In genomic region chr3:57267559-57268173, GRCm38 (mm10) we compare ENCODE assay signal across 9 mouse cellular contexts. TPM values are rescaled to one million over a fixed set of nuclear protein-coding genes. Genes with fewer than 3 reads are reported as not detected.
DNase-seq lines count a peak whose midpoint lies in the region; ATAC-seq and TF ChIP-seq lines count a peak whose summit lies in the region.
"Had no signal": no experiment of that assay in that cellular context is flagged by ENCODE, and none has a peak within 500 bp of the region (broad histone marks: within the 10 kb centered on the region; RNA-seq: fewer than 3 reads in every experiment).

No protein-coding gene starts in this region.

- no peak for TF ChIP-seq POLR2A in bone marrow macrophage, adult 2 months (IDR thresholded peaks at IDR 0.05; ENCODE audit: borderline replicate concordance, low read depth, low read length)

- TF ChIP-seq CTCF in bone marrow macrophage, adult 2 months (IDR thresholded peaks at IDR 0.05; ENCODE audit: low read depth, low read length) = peak; percentile 68; the same call in 1 of the 2 replicates

- no peak overlapping the region for H3K27ac ChIP-seq in bone marrow macrophage, adult 2 months (ENCODE audit: insufficient read depth, low read depth, low read length)
- H3K27ac ChIP-seq in forebrain, embryonic 14.5 days (ENCODE audit: low read depth, low read length) = no peak overlapping the region
- no peak overlapping the region for H3K27ac ChIP-seq in intestine, embryonic 15.5 days
- no peak overlapping the region for H3K27ac ChIP-seq in neural tube, embryonic 13.5 days (replicated peaks)

- no peaks in the 10 kb centered on the region for H3K36me3 ChIP-seq in forebrain, embryonic 14.5 days (ENCODE audit: control insufficient read depth, insufficient read depth, low read length)
- H3K36me3 ChIP-seq in intestine, embryonic 15.5 days = no peaks in the 10 kb centered on the region
- no peaks in the 10 kb centered on the region for H3K36me3 ChIP-seq in neural tube, embryonic 13.5 days

- H3K4me3 ChIP-seq in bone marrow macrophage, adult 2 months (ENCODE audit: insufficient read depth, low read length) = no peak overlapping the region
- no peak overlapping the region for H3K4me3 ChIP-seq in forebrain, embryonic 14.5 days (ENCODE audit: low read depth, low read length)
- H3K4me3 ChIP-seq in intestine, embryonic 15.5 days (replicated peaks) = no peak overlapping the region
- no peak overlapping the region for H3K4me3 ChIP-seq in neural tube, embryonic 13.5 days
- H3K4me3 ChIP-seq: megakaryocyte, embryonic 14.5 days had no signal

- WGBS in forebrain, embryonic 14.5 days = 36% methylated on average over 6 of the region's 6 CpGs
- 33% methylated on average over 6 of the region's 6 CpGs for WGBS in intestine, embryonic 15.5 days
- 35% methylated on average over 6 of the region's 6 CpGs for WGBS in neural tube, embryonic 13.5 days

- no peaks in the 10 kb centered on the region for H3K27me3 ChIP-seq in forebrain, embryonic 14.5 days (replicated peaks; ENCODE audit: control insufficient read depth, insufficient read depth, low read length)
- no peaks in the 10 kb centered on the region for H3K27me3 ChIP-seq in intestine, embryonic 15.5 days (replicated peaks)
- no peaks in the 10 kb centered on the region for H3K27me3 ChIP-seq in neural tube, embryonic 13.5 days
- H3K27me3 ChIP-seq: megakaryocyte, embryonic 14.5 days had no signal

- no peak overlapping the region for H3K4me2 ChIP-seq in forebrain, embryonic 14.5 days (ENCODE audit: low read length)
- H3K4me2 ChIP-seq in intestine, embryonic 15.5 days (replicated peaks) = no peak overlapping the region
- no peak overlapping the region for H3K4me2 ChIP-seq in neural tube, embryonic 13.5 days

- H3K4me1 ChIP-seq in bone marrow macrophage, adult 2 months (ENCODE audit: control insufficient read depth, insufficient read depth, low read length) = no peaks in the 10 kb centered on the region
- H3K4me1 ChIP-seq in forebrain, embryonic 14.5 days (ENCODE audit: control insufficient read depth, insufficient read depth, low read length) = no peaks in the 10 kb centered on the region
- H3K4me1 ChIP-seq in intestine, embryonic 15.5 days (replicated peaks) = no peaks in the 10 kb centered on the region
- H3K4me1 ChIP-seq in neural tube, embryonic 13.5 days (replicated peaks) = no peaks in the 10 kb centered on the region
- H3K4me1 ChIP-seq: megakaryocyte, embryonic 14.5 days had no signal

- ATAC-seq in forebrain, embryonic 14.5 days = peak; percentile 70
- peak; percentile 75; the same call in 1 of the 2 replicates for ATAC-seq in intestine, embryonic 15.5 days
- peak; percentile 77 for ATAC-seq in neural tube, embryonic 13.5 days (ENCODE audit: low read depth)

- DNase-seq in kidney, adult 18-20 months = peak; percentile 41
- DNase-seq in kidney, adult 11 months = no peak
- peak; percentile 74 for DNase-seq in forebrain, embryonic 14.5 days (ENCODE audit: low spot score)
- DNase-seq in liver = peak; percentile 32
- no peak for DNase-seq in spleen, postnatal 10 days (ENCODE audit: low spot score in 2 of 2)

- no peaks in the 10 kb centered on the region for H3K9me3 ChIP-seq in forebrain, embryonic 14.5 days (replicated peaks; ENCODE audit: control insufficient read depth, low read length)
- H3K9me3 ChIP-seq in intestine, embryonic 15.5 days = no peaks in the 10 kb centered on the region
- no peaks in the 10 kb centered on the region for H3K9me3 ChIP-seq in neural tube, embryonic 13.5 days
- H3K9me3 ChIP-seq: megakaryocyte, embryonic 14.5 days had no signal

- no peak overlapping the region for H3K9ac ChIP-seq in forebrain, embryonic 14.5 days (ENCODE audit: low read length)
- no peak overlapping the region for H3K9ac ChIP-seq in intestine, embryonic 15.5 days
- H3K9ac ChIP-seq in neural tube, embryonic 13.5 days = no peak overlapping the region

RNA-seq across cellular contexts. Expression of gene Tm4sf1, which starts 34.1 kb away (rescaled TPM):
- 1.1 and 2.0 TPM in 2 replicates for polyA plus RNA-seq in bone marrow macrophage, adult 2 months (2012; ENCODE audit: insufficient read depth, insufficient read length, missing spikeins)
- 20.9 and 23.8 TPM in 2 replicates for polyA plus RNA-seq in forebrain, embryonic 14.5 days (2014; fragmentation: Nextera tagmentation; extraction: Ambion mirVana)
- 71.3 and 72.9 TPM in 2 replicates for polyA plus RNA-seq in intestine, embryonic 15.5 days (2015; fragmentation: Nextera tagmentation; extraction: Ambion mirVana)
- polyA plus RNA-seq in neural tube, embryonic 13.5 days (2015; fragmentation: Nextera tagmentation; extraction: Ambion mirVana) = 28.4 and 30.3 TPM in 2 replicates

Comparison
In these comparisons a context has a peak if more than half of its experiments do, and no peak if none do; other contexts are left out.
1. DNase-seq: peak in kidney, adult 18-20 months (single experiment), forebrain, embryonic 14.5 days (single experiment) and liver (single experiment); none in kidney, adult 11 months (single experiment) and spleen, postnatal 10 days (0 of 2).
2. Peak in every context shown above with its lines, with median percentiles within 50 percentile points of each other: ATAC-seq.